Mouse (Mus musculus): ENCODE measurements around the gene Prtg. TPM values are rescaled to one million over a fixed set of nuclear protein-coding genes. Genes with fewer than 3 reads are reported as not detected.

The Prtg gene
- polyA plus RNA-seq, 1 experiment from 2014 or later, result 0.45 TPM

- WGBS, result 32% methylated on average over 8 of the region's 8 CpGs
- peaks cover 9% of the 10 kb centered on the region for H3K4me1 ChIP-seq
- H3K36me3 ChIP-seq (replicated peaks), result no peaks in the 10 kb centered on the region
- no peak overlapping the region for H3K9ac ChIP-seq
- no peak overlapping the region for H3K4me3 ChIP-seq
- ATAC-seq (replicated peaks), result no peak
- no peaks in the 10 kb centered on the region for H3K27me3 ChIP-seq (replicated peaks)
- H3K27ac ChIP-seq, result 0 out of 2 replicates have a peak overlapping the region, but pooled peaks have one; percentile 9
- no peaks in the 10 kb centered on the region for H3K9me3 ChIP-seq
- H3K4me2 ChIP-seq, result no peak overlapping the region
Measured at GRCm38 (mm10) chr9:72872298-72873130, 65.8 kb downstream of the Prtg start.

DNA sequence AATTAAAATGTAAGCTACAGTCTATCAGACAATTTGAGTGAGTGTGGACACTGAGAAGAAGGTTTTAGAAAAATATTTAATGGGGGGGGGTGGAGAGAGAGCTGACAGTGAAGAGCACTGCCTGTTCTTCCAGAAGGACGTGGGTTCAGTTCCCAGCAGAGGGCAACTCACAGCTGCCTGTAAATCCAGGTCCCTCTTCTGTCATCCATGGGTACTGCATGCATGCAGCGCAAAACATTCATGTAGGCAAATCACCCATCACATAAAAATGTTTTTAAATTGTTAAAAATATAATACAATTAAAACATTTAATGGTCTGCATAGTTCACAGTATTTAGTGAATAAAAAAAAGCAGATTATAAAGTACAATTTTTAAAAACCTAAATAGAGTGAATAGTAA, 69.2 kb downstream of the Prtg start:
- H3K4me3 ChIP-seq, result no peak overlapping the region
- H3K9ac ChIP-seq, result no peak overlapping the region
- H3K36me3 ChIP-seq (replicated peaks), result no peaks in the 10 kb centered on the region
- no peaks in the 10 kb centered on the region for H3K27me3 ChIP-seq (replicated peaks)
- peaks cover 28% of the 10 kb centered on the region for H3K4me1 ChIP-seq
- WGBS, result 94% methylated on average over 2 of the region's 2 CpGs
- no peaks in the 10 kb centered on the region for H3K9me3 ChIP-seq
- H3K27ac ChIP-seq, result no peak overlapping the region
- H3K4me2 ChIP-seq, result no peak overlapping the region
- no peak for ATAC-seq (replicated peaks)

GRCm38 (mm10) chr9:72877905-72878304, 71.2 kb downstream of the Prtg start:
- Histone ChIP-seq H3K27ac (no peak overlapping the region), H3K4me1 (peaks cover 24% of the 10 kb centered on the region), H3K9ac (no peak overlapping the region), H3K27me3 (replicated peaks) (no peaks in the 10 kb centered on the region), H3K4me3 (no peak overlapping the region), H3K36me3 (replicated peaks) (no peaks in the 10 kb centered on the region), H3K4me2 (no peak overlapping the region), H3K9me3 (no peaks in the 10 kb centered on the region)
- no peak for ATAC-seq (replicated peaks)
- 37% methylated on average over 11 of the region's 11 CpGs for WGBS

DNA sequence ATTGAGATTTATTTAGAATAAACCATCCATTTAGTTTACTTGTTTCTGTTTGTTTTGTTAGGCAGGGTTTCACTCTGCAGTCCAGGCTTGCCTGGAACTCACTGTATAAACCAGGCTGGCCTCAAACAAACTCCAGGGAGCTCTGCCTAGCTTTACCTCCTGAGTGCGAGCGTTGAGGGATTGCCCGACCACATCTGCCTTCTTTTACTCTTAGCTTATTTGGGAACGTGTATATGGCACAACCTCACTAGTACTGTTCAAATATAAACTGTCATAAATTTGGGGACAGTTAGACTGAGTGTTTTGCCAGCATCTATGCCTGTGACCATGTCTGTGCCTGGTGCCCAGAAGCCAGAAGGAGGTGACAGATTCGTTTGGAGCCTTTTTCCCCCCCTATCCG, 72.0 kb downstream of the Prtg start:
- Histone ChIP-seq H3K36me3 (replicated peaks) (no peaks in the 10 kb centered on the region), H3K4me1 (peaks cover 24% of the 10 kb centered on the region), H3K27me3 (replicated peaks) (no peaks in the 10 kb centered on the region), H3K27ac (no peak overlapping the region), H3K9ac (no peak overlapping the region), H3K4me3 (no peak overlapping the region), H3K9me3 (no peaks in the 10 kb centered on the region), H3K4me2 (no peak overlapping the region)
- 44% methylated on average over 6 of the region's 6 CpGs for WGBS
- no peak for ATAC-seq (replicated peaks)

DNA sequence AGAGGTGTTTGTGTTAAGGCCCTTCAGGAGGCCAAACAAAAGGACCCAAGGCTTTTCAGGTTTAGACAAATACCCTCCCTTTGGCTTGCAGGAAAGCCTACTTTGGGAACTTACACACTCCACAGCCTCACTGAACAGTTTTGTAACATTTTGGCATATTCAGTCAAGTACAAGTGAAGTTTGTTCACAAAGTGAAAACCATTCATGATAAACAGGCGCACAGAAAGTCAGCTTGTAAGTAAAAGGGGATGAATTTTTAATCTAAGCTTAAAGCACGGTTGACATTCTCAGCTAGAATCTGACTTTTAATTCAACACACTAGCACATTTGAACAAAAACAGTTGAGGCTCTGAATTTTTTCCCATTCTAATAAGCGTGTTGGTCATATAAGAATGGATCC, 72.9 kb downstream of the Prtg start:
- H3K9me3 ChIP-seq, result no peaks in the 10 kb centered on the region
- H3K4me1 ChIP-seq, result peaks cover 24% of the 10 kb centered on the region
- ATAC-seq (replicated peaks), result no peak
- H3K4me3 ChIP-seq, result no peak overlapping the region
- H3K27me3 ChIP-seq (replicated peaks), result no peaks in the 10 kb centered on the region
- no peak overlapping the region for H3K4me2 ChIP-seq
- no peak overlapping the region for H3K9ac ChIP-seq
- H3K36me3 ChIP-seq (replicated peaks), result no peaks in the 10 kb centered on the region
- no peak overlapping the region for H3K27ac ChIP-seq
- WGBS, result 44% methylated on average over 3 of the region's 3 CpGs

- H3K27me3 ChIP-seq (replicated peaks), result no peaks in the 10 kb centered on the region
- H3K27ac ChIP-seq, result no peak overlapping the region
- no peak overlapping the region for H3K4me2 ChIP-seq
- H3K4me1 ChIP-seq, result peaks cover 24% of the 10 kb centered on the region
- WGBS, result 19% methylated on average over 16 of the region's 16 CpGs
- H3K9me3 ChIP-seq, result no peaks in the 10 kb centered on the region
- H3K9ac ChIP-seq, result no peak overlapping the region
- H3K36me3 ChIP-seq (replicated peaks), result no peaks in the 10 kb centered on the region
- ATAC-seq (replicated peaks), result 0 out of 2 replicates have a peak, but pooled peaks have one; percentile 25
- no peak overlapping the region for H3K4me3 ChIP-seq
Measured at GRCm38 (mm10) chr9:72880225-72880960, 73.7 kb downstream of the Prtg start.

DNA sequence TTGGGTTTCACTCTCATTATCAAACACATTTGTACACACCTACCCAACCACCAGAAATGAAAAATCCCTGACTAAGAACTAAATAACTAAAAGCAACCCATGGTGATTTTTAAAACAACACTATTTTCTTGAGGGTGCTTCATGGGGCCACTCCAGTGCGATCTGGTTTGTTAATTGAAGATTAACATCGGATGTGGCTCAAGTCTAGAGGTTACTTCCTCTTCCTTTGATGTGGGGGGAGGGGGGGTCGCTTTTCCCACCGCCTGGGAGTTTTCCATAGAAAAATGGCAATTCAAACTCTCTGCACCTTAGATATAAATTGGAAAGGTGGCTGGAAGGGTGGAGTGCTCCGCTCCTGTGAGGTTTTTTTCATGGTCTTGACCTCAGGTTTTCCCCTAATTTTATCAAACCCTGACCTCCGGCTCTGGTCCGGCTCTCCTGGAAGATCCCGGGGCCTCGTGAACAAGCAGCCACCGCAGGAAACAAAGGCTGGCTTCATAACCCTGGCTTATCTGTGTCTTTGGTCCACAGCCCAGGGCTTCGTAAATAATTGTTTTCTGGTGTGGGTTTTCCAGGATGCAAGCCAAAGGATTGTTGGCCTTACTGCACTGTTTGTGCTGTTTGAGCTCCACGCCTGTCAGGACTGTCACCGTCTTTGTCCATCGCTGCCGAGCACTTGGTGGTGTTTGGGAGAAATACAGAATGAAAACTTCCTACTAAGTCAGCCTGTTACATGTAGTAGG, 74.5 kb downstream of the Prtg start:
- Histone ChIP-seq H3K4me3 (no peak overlapping the region), H3K9ac (no peak overlapping the region), H3K27me3 (replicated peaks) (no peaks in the 10 kb centered on the region), H3K4me1 (peaks cover 24% of the 10 kb centered on the region), H3K27ac (no peak overlapping the region), H3K4me2 (no peak overlapping the region), H3K9me3 (no peaks in the 10 kb centered on the region), H3K36me3 (replicated peaks) (no peaks in the 10 kb centered on the region)
- no peak for ATAC-seq (replicated peaks)
- WGBS, result 11% methylated on average over 15 of the region's 15 CpGs

DNA sequence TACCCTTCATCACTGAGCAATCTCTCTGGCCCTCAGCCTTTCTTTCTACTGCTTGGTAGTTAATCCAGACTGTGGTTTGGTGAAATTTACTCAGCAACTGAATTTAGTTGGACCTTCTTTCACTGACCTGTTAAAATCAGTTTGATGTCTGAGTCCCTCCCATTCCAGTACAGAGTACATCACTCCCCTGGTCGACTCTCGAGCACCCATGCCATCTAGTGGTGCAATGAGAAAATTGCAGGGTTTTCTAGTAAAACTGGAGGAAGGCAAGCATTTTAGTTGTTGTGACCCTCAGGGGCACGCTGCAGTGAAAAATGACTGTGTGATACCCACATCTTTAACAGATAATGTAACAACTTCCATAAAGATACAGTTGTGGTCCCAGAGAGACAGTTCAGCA, 77.3 kb downstream of the Prtg start:
- no peaks in the 10 kb centered on the region for H3K9me3 ChIP-seq
- no peak overlapping the region for H3K27ac ChIP-seq
- H3K27me3 ChIP-seq (replicated peaks), result no peaks in the 10 kb centered on the region
- H3K4me2 ChIP-seq, result no peak overlapping the region
- ATAC-seq (replicated peaks), result peak; percentile 72
- H3K36me3 ChIP-seq (replicated peaks), result no peaks in the 10 kb centered on the region
- H3K4me3 ChIP-seq, result no peak overlapping the region
- H3K4me1 ChIP-seq, result peaks cover 17% of the 10 kb centered on the region
- 16% methylated on average over 3 of the region's 3 CpGs for WGBS
- no peak overlapping the region for H3K9ac ChIP-seq

- 96% methylated on average over 1 of the region's 1 CpGs for WGBS
- no peaks in the 10 kb centered on the region for H3K36me3 ChIP-seq (replicated peaks)
- no peaks in the 10 kb centered on the region for H3K4me1 ChIP-seq
- no peak for ATAC-seq (replicated peaks)
- H3K27me3 ChIP-seq (replicated peaks), result no peaks in the 10 kb centered on the region
- H3K4me3 ChIP-seq, result no peak overlapping the region
- H3K9ac ChIP-seq, result no peak overlapping the region
- no peak overlapping the region for H3K4me2 ChIP-seq
- H3K27ac ChIP-seq, result no peak overlapping the region
- H3K9me3 ChIP-seq, result no peaks in the 10 kb centered on the region
Measured at GRCm38 (mm10) chr9:72889777-72890176, 83.1 kb downstream of the Prtg start.

- no peaks in the 10 kb centered on the region for H3K27me3 ChIP-seq (replicated peaks)
- H3K36me3 ChIP-seq (replicated peaks), result no peaks in the 10 kb centered on the region
- ATAC-seq (replicated peaks), result no peak
- H3K4me2 ChIP-seq, result no peak overlapping the region
- no peak overlapping the region for H3K9ac ChIP-seq
- no peak overlapping the region for H3K4me3 ChIP-seq
- no peaks in the 10 kb centered on the region for H3K4me1 ChIP-seq
- no peaks in the 10 kb centered on the region for H3K9me3 ChIP-seq
- 81% methylated on average over 10 of the region's 10 CpGs for WGBS
- no peak overlapping the region for H3K27ac ChIP-seq
Measured at GRCm38 (mm10) chr9:72890499-72891085, 83.9 kb downstream of the Prtg start.

GRCm38 (mm10) chr9:72892761-72893160, 86.1 kb downstream of the Prtg start:
- no peak for ATAC-seq (replicated peaks)
- H3K9me3 ChIP-seq, result no peaks in the 10 kb centered on the region
- no peak overlapping the region for H3K9ac ChIP-seq
- H3K27ac ChIP-seq, result no peak overlapping the region
- H3K4me1 ChIP-seq, result no peaks in the 10 kb centered on the region
- H3K27me3 ChIP-seq (replicated peaks), result no peaks in the 10 kb centered on the region
- H3K36me3 ChIP-seq (replicated peaks), result no peaks in the 10 kb centered on the region
- WGBS, result 93% methylated on average over 5 of the region's 5 CpGs
- no peak overlapping the region for H3K4me2 ChIP-seq
- no peak overlapping the region for H3K4me3 ChIP-seq

DNA sequence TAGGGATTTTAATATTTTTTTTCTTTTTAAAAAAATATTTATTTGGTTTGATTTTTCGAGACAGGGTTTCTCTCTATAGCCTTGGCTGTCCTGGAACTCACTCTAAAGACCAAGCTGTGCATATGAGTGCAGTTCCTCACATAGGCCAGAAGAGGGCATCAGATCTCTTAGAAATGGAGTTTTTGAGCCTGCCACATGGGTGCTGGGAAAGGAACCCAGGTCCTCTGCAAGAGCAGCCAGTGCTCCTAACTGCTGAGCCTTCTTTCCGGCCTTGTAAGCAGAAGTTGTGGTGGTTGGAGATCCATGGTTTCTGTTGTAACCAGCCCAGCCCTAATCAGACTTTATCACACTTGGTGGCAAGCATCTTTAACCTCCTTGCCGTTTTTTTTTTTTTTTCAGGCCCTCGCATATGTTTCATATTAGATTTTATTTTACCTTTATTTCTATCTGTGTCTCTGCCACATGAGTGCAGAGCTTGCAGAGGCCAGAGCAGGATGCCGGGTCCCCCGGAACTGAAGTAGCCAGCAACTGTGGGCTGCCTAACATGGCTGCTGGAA, 88.2 kb downstream of the Prtg start:
- no peak overlapping the region for H3K4me3 ChIP-seq
- no peak for ATAC-seq (replicated peaks)
- no peaks in the 10 kb centered on the region for H3K4me1 ChIP-seq
- H3K4me2 ChIP-seq, result no peak overlapping the region
- no peak overlapping the region for H3K27ac ChIP-seq
- no peaks in the 10 kb centered on the region for H3K36me3 ChIP-seq (replicated peaks)
- no peaks in the 10 kb centered on the region for H3K9me3 ChIP-seq
- H3K9ac ChIP-seq, result no peak overlapping the region
- no peaks in the 10 kb centered on the region for H3K27me3 ChIP-seq (replicated peaks)
- WGBS, result 96% methylated on average over 6 of the region's 6 CpGs

Data from midbrain, embryonic 15.5 days (tissue).